Mouse (Mus musculus): ENCODE results near the gene Spata1. TPM values are rescaled to one million over a fixed set of nuclear protein-coding genes. Genes with fewer than 3 reads are reported as not detected.

Spata1 gene
- polyA plus RNA-seq, 1 experiment from 2014 or later: 6.8 TPM

Other genes with a start within 250 kb of the Spata1 start
- gene Ssx2ip, start 95.1 kb downstream of the Spata1 start, polyA plus RNA-seq (2014; fragmentation: Nextera tagmentation; extraction: Ambion mirVana): 14.7 and 25.8 TPM in 2 replicates
- 8.9 and 12.9 TPM in 2 replicates for gene Ctbs, start 50.0 kb downstream of the Spata1 start, polyA plus RNA-seq (2014; fragmentation: Nextera tagmentation; extraction: Ambion mirVana)
- 1,038 and 1,404 TPM in 2 replicates for gene Gng5, start 54 bp upstream of the Spata1 start, polyA plus RNA-seq (2014; fragmentation: Nextera tagmentation; extraction: Ambion mirVana)
- 69.5 and 78.7 TPM in 2 replicates for gene Rpf1, start 21.7 kb upstream of the Spata1 start, polyA plus RNA-seq (2014; fragmentation: Nextera tagmentation; extraction: Ambion mirVana)
- gene Uox, start 70.7 kb upstream of the Spata1 start, polyA plus RNA-seq (2014; fragmentation: Nextera tagmentation; extraction: Ambion mirVana): not detected in 2 replicates
- gene Dnase2b, start 115.8 kb upstream of the Spata1 start, polyA plus RNA-seq (2014; fragmentation: Nextera tagmentation; extraction: Ambion mirVana): not detected in 2 replicates
- gene 4930503B20Rik, start 151.6 kb upstream of the Spata1 start, polyA plus RNA-seq (2014; fragmentation: Nextera tagmentation; extraction: Ambion mirVana): not detected in 2 replicates
- gene Samd13, start 185.8 kb upstream of the Spata1 start, polyA plus RNA-seq (2014; fragmentation: Nextera tagmentation; extraction: Ambion mirVana): 0.99 and 1.2 TPM in 2 replicates